Mouse (Mus musculus) T-helper 17 cell (primary cell): Measurements from ENCODE around the gene Fbf1.

Experiments
- in situ Hi-C, 2 experiments: fragments of 300-600 bp; cut with MboI, MseI; formaldehyde crosslinking; loops; 1 replicate in 1 of 2; 2 replicates in 1 of 2; pipeline ENCODE4 v1.15.1; 2025; ENCODE audit warnings: high pct_unique_total_duplicates in 2 of 2

The Fbf1 gene

GRCm38 (mm10) chr11:116167884-116168439 is at the start of gene Fbf1:
Fbf1 (minus strand) TSS chr11:116168166.
- in situ Hi-C loops = no loop called here

- in situ Hi-C loops = no loop called here
Measured at GRCm38 (mm10) chr11:116216549-116216948, 48.6 kb upstream of the Fbf1 start.

- in situ Hi-C loops = no loop called here
Measured at GRCm38 (mm10) chr11:116215991-116216390, 48.0 kb upstream of the Fbf1 start.

GRCm38 (mm10) chr11:116215181-116215580 is 47.2 kb upstream of the Fbf1 start:
- in situ Hi-C loops = no loop called here

GRCm38 (mm10) chr11:116213877-116214510 is 46.0 kb upstream of the Fbf1 start:
- in situ Hi-C loops = no loop called here

- in situ Hi-C loops = no loop called here
Measured at GRCm38 (mm10) chr11:116212847-116213246, 44.9 kb upstream of the Fbf1 start.

GRCm38 (mm10) chr11:116210696-116211095 is 42.7 kb upstream of the Fbf1 start:
- in situ Hi-C loops = no loop called here

GRCm38 (mm10) chr11:116209257-116209656 is 41.3 kb upstream of the Fbf1 start:
- in situ Hi-C loops = no loop called here

GRCm38 (mm10) chr11:116208660-116209059 is 40.7 kb upstream of the Fbf1 start:
- in situ Hi-C loops = no loop called here

GRCm38 (mm10) chr11:116206678-116207077 is 38.7 kb upstream of the Fbf1 start:
- in situ Hi-C loops = no loop called here

GRCm38 (mm10) chr11:116203150-116203549 is 35.2 kb upstream of the Fbf1 start:
- in situ Hi-C loops = no loop called here

GRCm38 (mm10) chr11:116201151-116201550 is 33.2 kb upstream of the Fbf1 start:
- in situ Hi-C loops = no loop called here

- in situ Hi-C loops = no loop called here
Measured at GRCm38 (mm10) chr11:116198639-116199531, 30.9 kb upstream of the Fbf1 start, which contains the start of the genes Ten1 and Acox1. Ten1 (plus strand) TSS chr11:116198855. Acox1 (minus strand) TSS chr11:116199045.

GRCm38 (mm10) chr11:116198132-116198531 is 30.2 kb upstream of the Fbf1 start:
- in situ Hi-C loops = no loop called here

GRCm38 (mm10) chr11:116197584-116197906 is 29.6 kb upstream of the Fbf1 start:
- in situ Hi-C loops = no loop called here

- in situ Hi-C loops = no loop called here
Measured at GRCm38 (mm10) chr11:116196866-116197583, 29.1 kb upstream of the Fbf1 start.

- in situ Hi-C loops = no loop called here
Measured at GRCm38 (mm10) chr11:116196336-116196735, 28.4 kb upstream of the Fbf1 start.

GRCm38 (mm10) chr11:116195252-116195651 is 27.3 kb upstream of the Fbf1 start:
- in situ Hi-C loops = no loop called here

- in situ Hi-C loops = no loop called here
Measured at GRCm38 (mm10) chr11:116194619-116195018, 26.7 kb upstream of the Fbf1 start.

GRCm38 (mm10) chr11:116187226-116187930 is 19.4 kb upstream of the Fbf1 start:
- in situ Hi-C loops = loop anchor here in 1 of 2 experiments (5.0 kb wide), 1 partner anchor 45 kb away; no protein-coding TSS in a partner anchor

GRCm38 (mm10) chr11:116186360-116186759 is 18.4 kb upstream of the Fbf1 start:
- in situ Hi-C loops = loop anchor here in 1 of 2 experiments (5.0 kb wide), 1 partner anchor 44 kb away; no protein-coding TSS in a partner anchor
